Mouse (Mus musculus) heart, embryonic 16.5 days (tissue): ENCODE data around the gene Fam214b. TPM values are rescaled to one million over a fixed set of nuclear protein-coding genes. Genes with fewer than 3 reads are reported as not detected.

Source experiments
- ATAC-seq: fragments of 200-750 bp; cut with Nextera tagmentation; replicated peaks from 2 replicates; pipeline ENCODE4 v1.8.0; 2017; ENCODE audit warnings: moderate number of reproducible peaks; ENCODE audit not compliant: insufficient read depth, low FRiP score; ENCODE audit errors: extremely low read depth
- H3K27ac ChIP-seq: fragments of 300-500 bp; sonication (generic); 2 replicates; pipeline ENCODE4 v1.5.1; 2014; ENCODE audit warnings: mild to moderate bottlenecking, low read length, control low read depth, moderate library complexity
- H3K27me3 ChIP-seq: fragments of 300-500 bp; sonication (generic); 2 replicates; pipeline ENCODE4 v1.6.1; 2014; ENCODE audit warnings: low read length, mixed read lengths; ENCODE audit not compliant: control insufficient read depth, insufficient read depth
- H3K36me3 ChIP-seq: fragments of 300-500 bp; sonication (generic); 2 replicates; pipeline ENCODE4 v1.6.1; 2014; ENCODE audit not compliant: control insufficient read depth, insufficient read depth
- H3K4me1 ChIP-seq: fragments of 300-500 bp; sonication (generic); 2 replicates; pipeline ENCODE4 v1.6.1; 2014; ENCODE audit warnings: low read length, mixed read lengths; ENCODE audit not compliant: control insufficient read depth, insufficient read depth
- H3K4me2 ChIP-seq: fragments of 300-500 bp; sonication (generic); 2 replicates; pipeline ENCODE4 v1.6.1; 2014; ENCODE audit warnings: low read depth, mild to moderate bottlenecking, control low read depth, low read length
- H3K4me3 ChIP-seq: fragments of 300-500 bp; sonication (generic); 2 replicates; pipeline ENCODE4 v1.5.1; 2014; ENCODE audit warnings: mild to moderate bottlenecking, control low read depth, low read length
- H3K9ac ChIP-seq: fragments of 300-500 bp; sonication (generic); 2 replicates; pipeline ENCODE4 v1.6.1; 2014; ENCODE audit warnings: low read length, control low read depth
- H3K9me3 ChIP-seq: fragments of 300-500 bp; sonication (generic); replicated peaks from 2 replicates; pipeline ENCODE4 v1.6.1; 2016; ENCODE audit warnings: low read length; ENCODE audit not compliant: control insufficient read depth
- WGBS: fragments of 180-500 bp; shearing (Covaris S2); extraction: QIAGEN DNeasy Blood & Tissue Kit; methylation state at CpG from one replicate; pipeline ENCODE4 v1.1.7; 2014; 5-methylcytosine and 5-hydroxymethylcytosine counted together
- polyA plus RNA-seq: library from polyadenylated mRNA; unstranded; fragments of >200 nt; fragmentation: Nextera tagmentation; extraction: Ambion mirVana; gene quantifications from 2 replicates; pipeline ENCODE4 v1.2.1, GENCODE M21; 2015

Gene Fam214b
- polyA plus RNA-seq, 1 experiment from 2014 or later: 15.4 TPM

DNA sequence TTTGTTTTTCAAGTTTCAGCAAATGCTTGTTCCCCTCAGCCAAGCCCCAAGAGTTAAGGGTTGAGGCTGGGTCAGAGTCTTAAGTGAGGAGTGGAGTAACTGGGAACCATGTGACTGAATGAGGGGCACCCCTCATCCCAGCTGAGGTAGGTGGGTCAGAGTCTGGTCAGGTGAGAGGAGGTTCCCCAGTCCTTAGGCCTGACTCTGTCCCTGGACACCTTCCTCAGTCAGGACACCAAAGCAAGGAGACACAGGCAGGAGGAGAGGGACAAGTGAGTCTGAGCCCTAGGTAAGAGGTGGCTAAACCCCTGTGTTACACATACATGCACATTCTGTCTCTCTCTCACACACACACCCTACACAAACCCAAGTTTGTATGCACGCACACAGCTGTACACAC is 13.5 kb downstream of the Fam214b start:
- Histone ChIP-seq H3K4me3 (no peak overlapping the region), H3K27ac (no peak overlapping the region), H3K27me3 (no peaks in the 10 kb centered on the region), H3K4me1 (peaks cover 13% of the 10 kb centered on the region), H3K36me3 (peaks cover 37% of the 10 kb centered on the region), H3K9me3 (no peaks in the 10 kb centered on the region), H3K4me2 (no peak overlapping the region), H3K9ac (no peak overlapping the region)
- WGBS: 81% methylated on average over 1 of the region's 1 CpGs
- no peak for ATAC-seq

DNA sequence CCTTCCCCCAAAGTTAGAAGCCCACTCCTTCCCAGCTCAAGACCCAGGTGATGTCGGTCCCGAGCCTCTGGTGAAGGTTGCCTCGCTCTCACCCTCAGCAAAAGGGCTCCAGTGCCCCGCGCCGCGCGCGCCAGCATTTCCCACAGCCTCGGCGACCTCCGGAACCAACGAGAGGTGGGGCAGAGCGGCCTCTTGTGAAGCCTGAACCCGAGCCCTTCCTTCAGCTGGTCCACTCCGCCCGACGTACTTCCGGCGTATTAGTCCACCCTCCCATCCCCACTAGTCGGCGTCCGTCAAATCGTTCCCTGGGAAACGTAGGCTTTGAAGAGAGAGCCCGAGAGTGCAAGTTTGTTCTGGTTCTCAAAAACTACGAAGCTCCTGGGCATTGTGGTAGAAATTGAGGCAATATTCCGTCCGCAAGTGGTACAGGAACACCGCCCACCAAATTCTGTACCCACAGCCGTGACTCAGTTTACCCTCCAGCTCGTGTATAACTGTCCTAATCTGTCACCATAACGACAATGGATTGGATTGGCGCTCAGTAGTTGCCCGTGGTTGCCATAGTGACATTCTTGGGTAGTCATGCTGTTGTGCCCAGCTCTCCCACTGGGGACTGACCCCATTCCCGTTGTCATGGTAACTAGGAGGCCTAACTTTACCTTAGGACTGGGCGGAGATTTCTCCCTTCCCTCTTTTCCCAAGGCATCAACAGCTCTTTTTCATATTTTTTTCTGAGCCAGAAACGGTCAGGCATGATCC is 14.6 kb downstream of the Fam214b start, which contains the start of gene Stoml2:
Gene Stoml2 (minus strand): TSS at position 474 of the 759 bp plus-strand sequence.
- Histone ChIP-seq H3K36me3 (peaks cover 44% of the 10 kb centered on the region), H3K27me3 (no peaks in the 10 kb centered on the region), H3K9me3 (no peaks in the 10 kb centered on the region), H3K4me3 (peak within 1 kb of the TSS; percentile 90), H3K27ac (peak within 1 kb of the TSS; percentile 89), H3K4me2 (peak within 1 kb of the TSS; percentile 95), H3K4me1 (peaks cover 12% of the 10 kb centered on the region), H3K9ac (peak within 1 kb of the TSS; percentile 97)
- 1% methylated on average over 38 of the region's 38 CpGs for WGBS
- ATAC-seq: peak; percentile 94

DNA sequence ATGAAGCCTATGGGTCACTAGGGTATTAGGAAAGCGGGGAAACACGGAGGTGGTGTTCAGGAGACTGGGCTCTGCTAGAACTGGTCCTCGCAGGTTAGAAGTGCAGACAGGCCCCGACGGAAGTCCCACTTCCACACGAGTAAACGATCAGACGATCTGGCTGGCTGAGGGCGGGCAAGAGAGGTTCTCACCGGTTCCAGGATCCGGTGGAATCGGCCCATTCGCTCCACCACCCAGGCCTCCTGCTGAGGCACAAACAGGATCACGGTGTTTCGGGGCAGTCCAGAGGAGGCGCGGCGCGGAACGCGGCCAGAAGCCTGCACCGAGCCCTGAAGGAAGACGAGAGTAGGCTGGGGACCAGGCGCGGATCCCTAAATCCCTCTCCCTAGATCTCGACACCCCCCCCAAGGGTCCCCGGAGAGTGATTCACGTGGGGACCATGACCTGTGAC is 15.2 kb downstream of the Fam214b start:
- H3K36me3 ChIP-seq: peaks cover 38% of the 10 kb centered on the region
- WGBS: under 1% methylated on average over 28 of the region's 28 CpGs
- H3K27me3 ChIP-seq: no peaks in the 10 kb centered on the region
- H3K9ac ChIP-seq: peak overlapping the region; percentile 97
- peak overlapping the region; percentile 89 for H3K27ac ChIP-seq
- peak overlapping the region; percentile 90 for H3K4me3 ChIP-seq
- no peaks in the 10 kb centered on the region for H3K9me3 ChIP-seq
- H3K4me2 ChIP-seq: peak overlapping the region; percentile 95
- peaks cover 12% of the 10 kb centered on the region for H3K4me1 ChIP-seq
- ATAC-seq: peak; percentile 26

DNA sequence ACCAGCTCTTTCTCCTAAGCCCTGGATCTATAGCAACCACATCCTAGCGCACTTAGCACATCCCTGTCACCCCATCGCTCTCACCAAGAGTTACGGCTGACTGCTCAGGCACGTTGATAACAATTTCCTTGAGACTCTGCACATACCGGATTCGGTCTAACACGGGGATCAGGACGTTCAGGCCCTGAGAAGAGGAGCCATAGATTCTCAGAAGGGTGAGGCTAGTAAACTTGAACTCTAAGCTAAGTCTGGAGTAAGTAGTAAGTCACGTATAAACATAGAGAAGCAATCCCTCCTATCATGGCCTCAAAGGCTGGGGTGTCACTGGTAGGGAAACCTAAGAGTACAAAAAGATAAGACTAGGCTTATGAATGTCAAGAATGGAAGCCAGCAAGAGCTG is 15.7 kb downstream of the Fam214b start:
- Histone ChIP-seq H3K9ac (peak overlapping the region; percentile 97), H3K9me3 (no peaks in the 10 kb centered on the region), H3K27ac (peak overlapping the region; percentile 89), H3K4me3 (peak overlapping the region; percentile 90), H3K4me2 (peak overlapping the region; percentile 95), H3K36me3 (peaks cover 35% of the 10 kb centered on the region), H3K4me1 (peaks cover 12% of the 10 kb centered on the region), H3K27me3 (no peaks in the 10 kb centered on the region)
- 68% methylated on average over 9 of the region's 9 CpGs for WGBS
- no peak for ATAC-seq

DNA sequence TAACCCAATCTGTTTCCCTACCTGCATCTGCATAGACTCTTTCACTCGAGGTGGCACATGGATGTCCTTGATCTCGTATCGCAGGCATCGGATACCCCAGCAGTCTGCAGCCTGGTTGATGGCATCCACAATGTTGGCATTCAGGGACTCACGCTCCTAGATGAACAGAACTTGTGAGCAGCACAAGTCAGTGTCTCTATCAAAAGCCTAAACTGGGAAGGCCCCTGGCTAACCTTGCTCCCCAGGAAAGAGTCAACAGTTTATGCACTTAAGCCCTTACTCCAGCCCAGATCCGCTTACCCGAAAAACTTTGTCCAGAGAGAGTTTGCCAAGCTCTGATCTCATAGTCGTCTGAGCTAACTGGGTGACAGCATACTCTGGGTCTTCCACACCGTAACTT is 16.3 kb downstream of the Fam214b start:
- Histone ChIP-seq H3K36me3 (peaks cover 35% of the 10 kb centered on the region), H3K9ac (no peak overlapping the region)

DNA sequence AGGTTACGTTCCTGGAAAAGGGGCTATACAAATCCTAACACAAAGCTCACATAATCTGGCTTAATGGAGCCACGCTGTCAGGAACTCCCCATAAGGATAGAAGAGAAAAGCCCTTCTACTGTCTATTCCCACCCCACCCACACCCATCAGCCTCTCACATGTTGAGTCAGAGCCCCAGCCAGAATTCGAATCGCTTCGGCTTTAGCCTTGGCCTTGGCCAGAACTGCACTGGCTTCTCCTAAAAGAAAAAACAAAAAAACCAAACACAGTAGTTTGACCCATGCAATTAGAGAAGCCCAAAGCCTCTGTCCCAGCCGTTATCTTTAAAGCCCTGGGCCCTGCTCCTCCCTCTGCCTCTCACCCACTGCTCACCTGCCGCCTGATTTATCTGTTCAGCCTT is 16.9 kb downstream of the Fam214b start:
- Histone ChIP-seq H3K36me3 (peaks cover 32% of the 10 kb centered on the region), H3K27me3 (no peaks in the 10 kb centered on the region)
- WGBS: 95% methylated on average over 7 of the region's 7 CpGs

More for the DNA sequence above, 16.3 kb downstream of the Fam214b start:
- Histone ChIP-seq H3K27me3 (no peaks in the 10 kb centered on the region), H3K4me3 (no peak overlapping the region), H3K9me3 (no peaks in the 10 kb centered on the region), H3K4me1 (peaks cover 16% of the 10 kb centered on the region), H3K4me2 (no peak overlapping the region), H3K27ac (no peak overlapping the region)
- no peak for ATAC-seq
- WGBS: 95% methylated on average over 9 of the region's 9 CpGs

DNA sequence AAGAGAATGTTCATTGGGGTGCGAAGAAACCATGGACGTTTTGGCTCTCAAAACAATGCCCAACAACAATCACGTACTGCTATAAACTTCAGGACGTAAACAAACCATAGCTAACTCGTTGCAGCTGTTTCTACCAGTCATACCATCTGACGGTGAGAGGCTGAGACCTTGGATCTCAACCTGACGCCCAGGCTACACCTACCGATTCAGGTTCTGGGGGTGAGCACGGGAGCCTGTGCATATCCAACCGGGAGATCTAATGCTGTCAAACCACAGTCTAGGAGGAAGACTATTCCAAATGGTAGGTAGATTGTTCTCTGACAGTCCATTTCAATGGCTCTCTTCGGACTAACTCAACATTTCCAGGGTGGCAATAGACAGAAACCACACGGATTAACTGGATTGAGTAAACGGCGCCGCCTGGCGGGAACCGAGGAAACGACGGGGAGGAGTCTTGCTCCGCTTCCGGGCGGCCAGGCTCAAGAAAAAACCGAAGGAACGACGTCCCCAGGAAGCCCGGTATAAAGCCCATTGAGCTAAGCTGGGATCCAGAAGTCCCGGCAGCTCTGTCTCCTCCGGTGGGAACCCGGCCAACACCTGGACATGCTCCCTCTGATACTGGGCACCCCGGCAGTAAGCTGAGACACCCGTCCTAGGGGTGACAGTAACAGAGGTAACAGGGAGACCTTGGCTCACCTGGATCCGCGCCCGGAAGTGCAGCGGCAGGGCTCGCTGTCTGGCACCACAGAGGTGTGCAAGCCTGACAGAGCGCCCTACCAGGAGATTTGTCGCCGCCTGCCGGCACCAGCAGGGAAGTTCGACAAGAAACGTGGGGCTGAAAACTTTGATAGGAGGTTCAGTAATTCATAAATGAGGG is 20.7 kb downstream of the Fam214b start, which contains the start of gene Pigo:
Gene Pigo (minus strand): TSS at position 736 of the 877 bp plus-strand sequence.
- Histone ChIP-seq H3K9me3 (no peaks in the 10 kb centered on the region), H3K4me3 (peak within 1 kb of the TSS; percentile 81), H3K36me3 (peaks cover 42% of the 10 kb centered on the region), H3K4me2 (peak within 1 kb of the TSS; percentile 95), H3K27me3 (no peaks in the 10 kb centered on the region), H3K4me1 (peaks cover 14% of the 10 kb centered on the region), H3K9ac (peak within 1 kb of the TSS; percentile 80), H3K27ac (peak within 1 kb of the TSS; percentile 93)
- ATAC-seq: peak; percentile 87
- WGBS: 6% methylated on average over 42 of the region's 42 CpGs

More for the DNA sequence above, 16.9 kb downstream of the Fam214b start:
- Histone ChIP-seq H3K4me2 (no peak overlapping the region), H3K9me3 (no peaks in the 10 kb centered on the region), H3K4me1 (peaks cover 21% of the 10 kb centered on the region), H3K9ac (no peak overlapping the region), H3K4me3 (no peak overlapping the region), H3K27ac (no peak overlapping the region)
- no peak for ATAC-seq

DNA sequence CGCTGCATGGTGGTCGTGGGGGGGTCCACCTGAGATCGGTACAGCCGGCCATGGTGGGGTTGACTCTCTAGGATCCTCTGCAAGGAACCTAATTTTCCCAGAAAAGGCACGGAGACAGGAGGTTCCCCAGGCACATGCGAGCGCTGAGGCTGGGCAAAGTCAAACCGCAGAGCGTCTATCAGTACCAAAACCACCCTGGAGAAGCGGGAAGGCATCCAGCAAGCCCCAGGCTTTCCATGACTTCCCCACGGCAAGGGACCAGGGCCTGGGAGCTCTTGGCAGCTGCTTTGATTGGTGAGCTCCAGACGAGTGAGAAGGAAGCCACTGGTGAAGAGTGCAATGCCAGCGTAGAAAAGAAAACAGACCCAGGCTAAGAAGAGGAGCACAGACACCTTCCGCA is 21.3 kb downstream of the Fam214b start:
- H3K27me3 ChIP-seq: no peaks in the 10 kb centered on the region
- H3K9ac ChIP-seq: peak overlapping the region; percentile 80
- peaks cover 10% of the 10 kb centered on the region for H3K4me1 ChIP-seq
- peak overlapping the region; percentile 95 for H3K4me2 ChIP-seq
- peak overlapping the region; percentile 81 for H3K4me3 ChIP-seq
- peaks cover 42% of the 10 kb centered on the region for H3K36me3 ChIP-seq
- no peaks in the 10 kb centered on the region for H3K9me3 ChIP-seq
- WGBS: 73% methylated on average over 14 of the region's 14 CpGs
- H3K27ac ChIP-seq: no peak overlapping the region
- ATAC-seq: no peak
